Mouse (Mus musculus): ENCODE measurements around the gene Nr4a2. TPM values are rescaled to one million over a fixed set of nuclear protein-coding genes. Genes with fewer than 3 reads are reported as not detected.
A peak's percentile ranks its signal among the peaks of the same experiment; 100 is the strongest.

Gene Nr4a2
- polyA plus RNA-seq, 1 experiment from 2014 or later: 28.5 TPM

GRCm38 (mm10) chr2:57104731-57105130, 19.1 kb downstream of the Nr4a2 start:
- H3K9me3 ChIP-seq (ENCODE audit: control insufficient read depth, low read length): no peaks in the 10 kb centered on the region
- peaks cover 69% of the 10 kb centered on the region for H3K27me3 ChIP-seq (replicated peaks; ENCODE audit: control insufficient read depth, insufficient read depth, low read length)
- no peak overlapping the region for H3K4me3 ChIP-seq (replicated peaks; ENCODE audit: low read length)
- peaks cover 32% of the 10 kb centered on the region for H3K4me1 ChIP-seq (replicated peaks; ENCODE audit: control insufficient read depth, insufficient read depth, low read length)
- no peak overlapping the region for H3K27ac ChIP-seq (ENCODE audit: low read length)
- H3K36me3 ChIP-seq (ENCODE audit: control insufficient read depth, insufficient read depth): no peaks in the 10 kb centered on the region
- H3K9ac ChIP-seq (replicated peaks; ENCODE audit: low read depth, low read length): no peak overlapping the region
- 22% methylated on average over 8 of the region's 8 CpGs for WGBS
- H3K4me2 ChIP-seq (ENCODE audit: low read length): no peak overlapping the region
- ATAC-seq: no peak

- Histone ChIP-seq H3K36me3 (ENCODE audit: control insufficient read depth, insufficient read depth) (no peaks in the 10 kb centered on the region), H3K4me3 (replicated peaks; ENCODE audit: low read length) (peak overlapping the region; percentile 30), H3K27ac (ENCODE audit: low read length) (no peak overlapping the region), H3K4me1 (replicated peaks; ENCODE audit: control insufficient read depth, insufficient read depth, low read length) (peaks cover 27% of the 10 kb centered on the region), H3K4me2 (ENCODE audit: low read length) (peak overlapping the region; percentile 71), H3K9me3 (ENCODE audit: control insufficient read depth, low read length) (no peaks in the 10 kb centered on the region), H3K9ac (replicated peaks; ENCODE audit: low read depth, low read length) (no peak overlapping the region), H3K27me3 (replicated peaks; ENCODE audit: control insufficient read depth, insufficient read depth, low read length) (peaks cover 64% of the 10 kb centered on the region)
- 5% methylated on average over 26 of the region's 26 CpGs for WGBS
- ATAC-seq: 0 out of 2 replicates have a peak, but pooled peaks have one; percentile 18
These were observed 19.8 kb downstream of the Nr4a2 start for GRCm38 (mm10) chr2:57103845-57104660.

GRCm38 (mm10) chr2:57102856-57103844, 20.7 kb downstream of the Nr4a2 start:
- Histone ChIP-seq H3K9ac (replicated peaks; ENCODE audit: low read depth, low read length) (no peak overlapping the region; the same call in 1 of the 2 replicates), H3K9me3 (ENCODE audit: control insufficient read depth, low read length) (no peaks in the 10 kb centered on the region)
- peak; percentile 34 for ATAC-seq

GRCm38 (mm10) chr2:57102091-57102855, 21.5 kb downstream of the Nr4a2 start:
- H3K4me1 ChIP-seq (replicated peaks; ENCODE audit: control insufficient read depth, insufficient read depth, low read length): peaks cover 26% of the 10 kb centered on the region
- H3K9me3 ChIP-seq (ENCODE audit: control insufficient read depth, low read length): no peaks in the 10 kb centered on the region
- H3K36me3 ChIP-seq (ENCODE audit: control insufficient read depth, insufficient read depth): no peaks in the 10 kb centered on the region
- 2% methylated on average over 49 of the region's 51 CpGs for WGBS
- H3K4me3 ChIP-seq (replicated peaks; ENCODE audit: low read length): peak overlapping the region; percentile 41
- peak overlapping the region; percentile 71 for H3K4me2 ChIP-seq (ENCODE audit: low read length)
- no peak overlapping the region for H3K27ac ChIP-seq (ENCODE audit: low read length)
- peak overlapping the region; percentile 18; the same call in 1 of the 2 replicates for H3K9ac ChIP-seq (replicated peaks; ENCODE audit: low read depth, low read length)
- peak; percentile 49 for ATAC-seq
- H3K27me3 ChIP-seq (replicated peaks; ENCODE audit: control insufficient read depth, insufficient read depth, low read length): peaks cover 49% of the 10 kb centered on the region

More at GRCm38 (mm10) chr2:57102856-57103844, 20.7 kb downstream of the Nr4a2 start:
- Histone ChIP-seq H3K27me3 (replicated peaks; ENCODE audit: control insufficient read depth, insufficient read depth, low read length) (peaks cover 55% of the 10 kb centered on the region), H3K4me2 (ENCODE audit: low read length) (peak overlapping the region; percentile 71), H3K4me3 (replicated peaks; ENCODE audit: low read length) (peak overlapping the region; percentile 41), H3K36me3 (ENCODE audit: control insufficient read depth, insufficient read depth) (no peaks in the 10 kb centered on the region), H3K4me1 (replicated peaks; ENCODE audit: control insufficient read depth, insufficient read depth, low read length) (peaks cover 26% of the 10 kb centered on the region), H3K27ac (ENCODE audit: low read length) (no peak overlapping the region)
- WGBS: 4% methylated on average over 35 of the region's 37 CpGs

GRCm38 (mm10) chr2:57100241-57100640, 23.6 kb downstream of the Nr4a2 start:
- ATAC-seq: no peak
- Histone ChIP-seq H3K27me3 (replicated peaks; ENCODE audit: control insufficient read depth, insufficient read depth, low read length) (peaks cover 38% of the 10 kb centered on the region), H3K9ac (replicated peaks; ENCODE audit: low read depth, low read length) (no peak overlapping the region), H3K9me3 (ENCODE audit: control insufficient read depth, low read length) (no peaks in the 10 kb centered on the region), H3K4me3 (replicated peaks; ENCODE audit: low read length) (no peak overlapping the region), H3K27ac (ENCODE audit: low read length) (no peak overlapping the region), H3K36me3 (ENCODE audit: control insufficient read depth, insufficient read depth) (no peaks in the 10 kb centered on the region), H3K4me2 (ENCODE audit: low read length) (no peak overlapping the region), H3K4me1 (replicated peaks; ENCODE audit: control insufficient read depth, insufficient read depth, low read length) (peaks cover 26% of the 10 kb centered on the region)
- 77% methylated on average over 3 of the region's 3 CpGs for WGBS

GRCm38 (mm10) chr2:57072452-57072851, 51.4 kb downstream of the Nr4a2 start:
- ATAC-seq: no peak

GRCm38 (mm10) chr2:57063480-57063879, 60.3 kb downstream of the Nr4a2 start:
- H3K36me3 ChIP-seq (ENCODE audit: control insufficient read depth, insufficient read depth): no peaks in the 10 kb centered on the region
- no peak overlapping the region for H3K27ac ChIP-seq (ENCODE audit: low read length)
- ATAC-seq: no peak
- H3K4me3 ChIP-seq (replicated peaks; ENCODE audit: low read length): no peak overlapping the region
- H3K27me3 ChIP-seq (replicated peaks; ENCODE audit: control insufficient read depth, insufficient read depth, low read length): no peaks in the 10 kb centered on the region
- no peaks in the 10 kb centered on the region for H3K9me3 ChIP-seq (ENCODE audit: control insufficient read depth, low read length)
- H3K4me2 ChIP-seq (ENCODE audit: low read length): no peak overlapping the region
- no peak overlapping the region for H3K9ac ChIP-seq (replicated peaks; ENCODE audit: low read depth, low read length)
- H3K4me1 ChIP-seq (replicated peaks; ENCODE audit: control insufficient read depth, insufficient read depth, low read length): no peaks in the 10 kb centered on the region; the same call in 1 of the 2 replicates
- WGBS: 81% methylated on average over 1 of the region's 1 CpGs

More at GRCm38 (mm10) chr2:57072452-57072851, 51.4 kb downstream of the Nr4a2 start:
- Histone ChIP-seq H3K9me3 (ENCODE audit: control insufficient read depth, low read length) (no peaks in the 10 kb centered on the region), H3K36me3 (ENCODE audit: control insufficient read depth, insufficient read depth) (no peaks in the 10 kb centered on the region), H3K4me1 (replicated peaks; ENCODE audit: control insufficient read depth, insufficient read depth, low read length) (no peaks in the 10 kb centered on the region; the same call in 1 of the 2 replicates), H3K4me2 (ENCODE audit: low read length) (no peak overlapping the region), H3K27me3 (replicated peaks; ENCODE audit: control insufficient read depth, insufficient read depth, low read length) (no peaks in the 10 kb centered on the region), H3K4me3 (replicated peaks; ENCODE audit: low read length) (no peak overlapping the region), H3K9ac (replicated peaks; ENCODE audit: low read depth, low read length) (no peak overlapping the region), H3K27ac (ENCODE audit: low read length) (no peak overlapping the region)
- WGBS: 78% methylated on average over 9 of the region's 9 CpGs
